Mouse (Mus musculus): ENCODE results near the gene Zfp697. TPM values are rescaled to one million over a fixed set of nuclear protein-coding genes. Genes with fewer than 3 reads are reported as not detected.

The Zfp697 gene
- 10.0 TPM for polyA plus RNA-seq (2014; fragmentation: Illumina TruSeq; extraction: RNeasy Lipid Tissue Mini Kit (QIAGEN cat#74804); ENCODE audit: low read depth, low replicate concordance)

DNA sequence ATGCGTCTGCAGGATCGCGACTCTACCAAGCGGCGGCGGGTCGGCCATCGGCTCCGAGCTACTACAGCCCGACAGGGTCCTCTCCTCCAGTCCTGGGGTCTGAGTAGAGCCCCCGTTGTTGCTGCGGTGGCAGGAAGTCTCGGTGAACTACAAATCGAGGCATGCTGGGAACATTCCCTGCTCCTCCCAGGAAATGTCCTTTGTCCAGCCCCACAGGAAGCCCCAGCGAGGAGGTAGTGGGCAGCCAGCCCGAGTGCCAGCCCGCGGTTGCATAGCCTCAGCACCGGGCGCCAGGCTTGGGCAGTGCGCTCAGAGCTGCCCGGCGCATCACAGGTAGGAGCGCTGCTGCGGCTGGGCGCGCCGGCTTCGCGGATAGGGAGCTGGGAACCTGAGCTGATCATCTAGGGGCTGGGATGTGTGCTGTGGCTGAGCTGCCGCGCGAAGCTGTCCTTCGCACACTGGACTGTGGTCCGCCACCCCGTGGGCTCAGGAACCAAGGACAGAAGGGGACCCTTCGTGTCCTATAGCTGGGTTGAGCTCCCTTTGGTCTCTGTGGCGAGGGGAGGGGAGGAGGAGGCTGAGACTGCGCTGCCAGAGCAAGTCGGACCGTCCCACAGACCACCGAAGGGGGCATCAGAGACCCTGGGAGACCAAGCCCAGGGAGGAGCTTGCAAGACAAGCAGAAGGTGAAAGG, at the start of gene Zfp697:
TSS of gene Zfp697 (plus strand) at position 216 of the 694 bp plus-strand sequence.

DNA sequence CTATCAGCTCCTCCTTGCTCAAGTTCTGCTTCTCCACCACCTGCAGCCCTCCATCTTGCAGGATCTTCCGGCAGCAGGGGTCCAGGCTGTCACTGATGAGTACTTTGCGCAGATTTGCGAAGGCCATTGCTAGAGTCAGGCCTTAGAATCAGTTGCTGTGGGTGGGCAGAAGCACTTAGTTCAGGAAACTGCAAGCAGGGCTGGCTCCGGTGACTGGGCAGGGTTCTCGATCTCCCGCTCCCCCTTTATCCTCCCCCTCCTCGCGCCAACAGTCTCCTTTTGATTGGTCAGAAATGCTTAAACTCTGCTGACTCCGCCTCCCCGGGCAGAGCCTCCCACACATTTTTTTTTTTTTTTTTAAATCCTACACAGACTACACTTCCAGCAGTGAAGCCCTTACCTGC, 42.6 kb upstream of the Zfp697 start, which contains the start of gene Phgdh:
TSS of gene Phgdh (minus strand) at position 285 of the 404 bp plus-strand sequence.

DNA sequence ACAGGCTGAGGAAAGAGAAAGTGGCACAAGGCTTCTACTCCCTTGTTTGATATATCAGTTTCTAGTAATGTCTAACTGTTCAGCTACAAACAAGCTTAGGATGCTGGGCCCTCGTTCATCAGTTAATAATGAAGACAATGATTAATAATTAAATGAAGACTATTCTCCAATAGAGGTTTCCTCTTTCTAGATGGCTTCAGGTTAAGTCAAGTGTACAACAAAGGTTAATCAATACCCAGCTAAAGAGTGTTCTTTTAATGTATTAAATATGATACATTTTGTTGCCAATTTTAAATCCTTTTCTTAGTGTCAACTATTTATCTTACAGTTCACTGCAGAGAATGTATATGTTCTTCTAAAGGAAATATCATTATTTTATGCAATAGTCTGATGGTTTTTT, 74.8 kb downstream of the Zfp697 start, which contains the start of gene Gm4450:
TSS of gene Gm4450 (minus strand) at position 101 of the 400 bp plus-strand sequence.

DNA sequence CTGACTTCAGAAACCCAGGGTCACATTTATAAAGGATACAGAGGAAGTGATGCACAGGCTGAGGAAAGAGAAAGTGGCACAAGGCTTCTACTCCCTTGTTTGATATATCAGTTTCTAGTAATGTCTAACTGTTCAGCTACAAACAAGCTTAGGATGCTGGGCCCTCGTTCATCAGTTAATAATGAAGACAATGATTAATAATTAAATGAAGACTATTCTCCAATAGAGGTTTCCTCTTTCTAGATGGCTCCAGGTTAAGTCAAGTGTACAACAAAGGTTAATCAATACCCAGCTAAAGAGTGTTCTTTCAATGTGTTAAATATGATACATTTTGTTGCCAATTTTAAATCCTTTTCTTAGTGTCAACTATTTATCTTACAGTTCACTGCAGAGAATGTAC, 128.2 kb downstream of the Zfp697 start, which contains the start of gene Hsd3b4:
TSS of gene Hsd3b4 (minus strand) at position 101 of the 400 bp plus-strand sequence.

DNA sequence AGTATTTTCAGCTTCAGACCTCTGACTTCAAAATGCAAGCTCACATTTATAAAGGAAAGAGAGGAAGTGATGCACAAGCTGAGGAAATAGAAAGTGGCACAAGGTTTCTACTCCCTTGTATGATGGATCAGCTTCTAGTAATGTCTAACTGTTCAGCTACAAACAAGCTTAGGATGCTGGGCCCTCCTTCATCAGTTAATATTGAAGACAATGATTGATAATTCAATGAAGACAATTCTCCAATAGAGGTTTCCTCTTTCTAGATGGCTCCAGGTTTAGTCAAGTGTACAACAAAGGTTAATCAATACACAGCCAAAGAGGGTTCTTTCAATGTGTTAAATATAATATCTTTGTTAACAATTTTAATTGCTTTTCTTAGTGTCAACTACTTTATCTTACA, 206.4 kb downstream of the Zfp697 start, which contains the start of gene Gm10681:
TSS of gene Gm10681 (minus strand) at position 101 of the 400 bp plus-strand sequence.

DNA sequence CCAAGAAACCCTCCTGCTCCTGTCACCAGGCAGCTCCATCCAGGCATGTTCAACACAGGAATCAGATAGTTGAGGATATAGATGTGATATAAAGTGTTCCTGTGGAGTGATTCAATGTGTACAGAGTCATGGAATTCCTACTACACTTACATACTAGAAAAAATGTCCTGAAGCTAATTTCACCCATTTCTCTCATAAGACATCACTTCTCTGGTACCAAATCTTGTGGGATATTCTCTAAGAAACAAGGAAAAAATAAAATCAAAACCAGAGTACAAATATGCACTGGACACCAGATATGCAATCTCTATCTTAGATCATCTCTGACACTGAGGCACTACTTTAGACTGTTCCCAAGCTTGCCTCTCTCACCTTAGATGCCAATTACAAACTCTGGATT, 247.9 kb downstream of the Zfp697 start, which contains the start of gene Hsd3b5:
TSS of gene Hsd3b5 (minus strand) at position 101 of the 400 bp plus-strand sequence.

DNA sequence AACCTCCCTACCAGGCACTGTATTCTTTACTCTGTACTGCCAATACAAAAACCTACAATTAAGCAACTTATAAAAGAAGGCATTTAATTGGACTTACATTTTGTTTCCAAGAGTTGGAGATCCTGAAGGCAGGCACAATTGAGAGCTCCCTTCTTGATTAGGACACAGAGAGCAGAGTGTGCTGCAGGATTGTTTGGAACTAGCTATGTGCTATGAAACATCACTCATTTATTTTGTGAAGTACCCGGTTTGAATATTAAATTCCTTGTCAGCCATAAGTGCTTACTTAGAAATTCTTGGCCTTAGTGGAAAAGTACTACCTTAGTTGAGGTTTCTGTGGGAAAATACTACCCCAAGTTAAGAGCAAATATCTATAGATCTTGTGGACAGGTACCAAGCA, 342.1 kb downstream of the Zfp697 start, which contains the start of gene Hsd3b2:
TSS of gene Hsd3b2 (minus strand) at position 168 of the 400 bp plus-strand sequence.

Other genes with a start within 250 kb of the Zfp697 start
- not detected for gene Adam30, start 221.8 kb upstream of the Zfp697 start, polyA plus RNA-seq (2014; fragmentation: Illumina TruSeq; extraction: RNeasy Lipid Tissue Mini Kit (QIAGEN cat#74804); ENCODE audit: low read depth, low replicate concordance)
- gene Reg4, start 160.3 kb upstream of the Zfp697 start, polyA plus RNA-seq (2014; fragmentation: Illumina TruSeq; extraction: RNeasy Lipid Tissue Mini Kit (QIAGEN cat#74804); ENCODE audit: low read depth, low replicate concordance), result not detected
- gene Hmgcs2, start 102.0 kb upstream of the Zfp697 start, polyA plus RNA-seq (2014; fragmentation: Illumina TruSeq; extraction: RNeasy Lipid Tissue Mini Kit (QIAGEN cat#74804); ENCODE audit: low read depth, low replicate concordance), result 15.2 TPM
- 2.9 TPM for gene Phgdh, start 42.5 kb upstream of the Zfp697 start, polyA plus RNA-seq (2014; fragmentation: Illumina TruSeq; extraction: RNeasy Lipid Tissue Mini Kit (QIAGEN cat#74804); ENCODE audit: low read depth, low replicate concordance)
- gene Gm4450, start 74.7 kb downstream of the Zfp697 start, polyA plus RNA-seq (2014; fragmentation: Illumina TruSeq; extraction: RNeasy Lipid Tissue Mini Kit (QIAGEN cat#74804); ENCODE audit: low read depth, low replicate concordance), result not detected
- gene Hsd3b4, start 128.1 kb downstream of the Zfp697 start, polyA plus RNA-seq (2014; fragmentation: Illumina TruSeq; extraction: RNeasy Lipid Tissue Mini Kit (QIAGEN cat#74804); ENCODE audit: low read depth, low replicate concordance), result not detected
- gene Gm10681, start 206.3 kb downstream of the Zfp697 start, polyA plus RNA-seq (2014; fragmentation: Illumina TruSeq; extraction: RNeasy Lipid Tissue Mini Kit (QIAGEN cat#74804); ENCODE audit: low read depth, low replicate concordance), result not detected
- not detected for gene Hsd3b5, start 247.8 kb downstream of the Zfp697 start, polyA plus RNA-seq (2014; fragmentation: Illumina TruSeq; extraction: RNeasy Lipid Tissue Mini Kit (QIAGEN cat#74804); ENCODE audit: low read depth, low replicate concordance)

All from heart, adult 10 weeks (tissue).